Mouse (Mus musculus): ENCODE data around the gene Neu2. TPM values are rescaled to one million over a fixed set of nuclear protein-coding genes. Genes with fewer than 3 reads are reported as not detected.

The Neu2 gene
- polyA plus RNA-seq (2015; fragmentation: Illumina TruSeq; extraction: RNeasy Lipid Tissue Mini Kit (QIAGEN cat#74804); ENCODE audit: insufficient read depth, low replicate concordance): not detected

DNA sequence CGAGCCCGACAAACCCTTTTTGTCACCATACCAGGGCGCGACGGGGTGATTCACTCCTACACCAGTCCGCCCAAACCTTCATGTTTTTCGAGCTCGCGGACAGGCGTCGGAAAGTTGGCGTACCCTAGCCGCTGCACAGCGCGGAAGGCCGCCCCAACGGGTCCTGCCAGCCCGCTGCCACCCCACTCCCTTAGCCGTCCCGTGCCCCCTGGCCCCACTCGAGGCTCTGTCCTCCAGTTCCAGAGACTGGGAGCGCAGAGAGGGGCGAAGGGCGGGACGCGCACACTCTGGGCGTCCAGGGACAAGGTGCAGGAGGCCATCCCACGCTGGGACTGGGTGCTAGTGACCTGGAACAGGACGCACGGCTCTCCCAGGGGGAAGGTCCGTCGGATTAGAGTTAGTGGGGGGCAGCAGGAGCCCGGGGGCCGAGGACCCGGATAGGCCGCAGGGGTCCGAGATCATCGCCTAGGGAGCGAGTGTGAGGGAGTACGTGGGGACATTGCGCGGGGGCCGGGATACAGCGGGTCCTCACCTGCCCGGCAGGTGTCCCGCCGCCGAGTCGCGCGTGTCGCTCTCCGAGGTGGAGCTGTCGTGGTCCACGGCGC is at the start of gene Neu2:
Gene Neu2 (plus strand): TSS at position 329 of the 605 bp plus-strand sequence.

DNA sequence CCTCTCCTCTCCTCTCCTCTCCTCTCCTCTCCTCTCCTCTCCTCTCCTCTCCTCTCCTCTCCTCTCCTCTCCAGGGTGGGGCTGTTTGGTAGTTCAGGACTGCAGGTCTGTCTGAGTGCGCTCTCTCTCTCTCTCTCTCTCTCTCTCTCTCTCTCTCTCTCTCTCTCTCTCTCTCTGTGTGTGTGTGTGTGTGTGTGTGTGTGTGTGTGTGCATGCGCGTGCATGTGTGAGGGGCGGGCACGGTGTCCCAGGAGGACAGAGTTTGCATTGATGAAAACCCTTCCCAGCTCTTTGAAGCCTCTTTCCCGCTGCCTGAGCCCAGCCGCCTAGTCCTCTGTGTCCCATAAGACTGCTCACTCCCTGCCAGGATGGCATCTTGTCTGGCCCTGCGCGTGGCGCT is 39.7 kb upstream of the Neu2 start, which contains the start of gene Snorc:
Gene Snorc (plus strand): TSS at position 301 of the 400 bp plus-strand sequence.

DNA sequence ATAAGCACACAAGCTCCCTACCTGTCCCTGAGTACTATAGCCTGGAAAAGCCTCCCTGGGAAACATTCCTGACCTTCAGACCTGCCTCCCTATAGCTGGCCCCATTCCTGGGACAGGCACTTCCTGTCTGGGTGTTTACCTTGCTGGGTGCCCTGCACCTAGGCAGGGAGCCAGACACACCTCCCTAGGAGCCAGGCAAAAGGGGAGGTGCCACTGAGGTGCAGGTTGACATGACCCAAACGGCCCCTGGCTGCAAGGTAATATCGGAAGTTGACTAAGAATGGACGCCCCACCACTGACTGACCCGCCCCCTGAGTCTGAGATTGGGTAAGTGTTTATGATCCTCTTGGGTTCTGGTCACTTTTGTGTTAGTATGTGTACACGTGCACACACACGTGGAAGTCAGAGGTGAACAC is 64.1 kb downstream of the Neu2 start, which contains the start of gene Ngef:
Gene Ngef (minus strand): TSS at position 71 of the 416 bp plus-strand sequence.

DNA sequence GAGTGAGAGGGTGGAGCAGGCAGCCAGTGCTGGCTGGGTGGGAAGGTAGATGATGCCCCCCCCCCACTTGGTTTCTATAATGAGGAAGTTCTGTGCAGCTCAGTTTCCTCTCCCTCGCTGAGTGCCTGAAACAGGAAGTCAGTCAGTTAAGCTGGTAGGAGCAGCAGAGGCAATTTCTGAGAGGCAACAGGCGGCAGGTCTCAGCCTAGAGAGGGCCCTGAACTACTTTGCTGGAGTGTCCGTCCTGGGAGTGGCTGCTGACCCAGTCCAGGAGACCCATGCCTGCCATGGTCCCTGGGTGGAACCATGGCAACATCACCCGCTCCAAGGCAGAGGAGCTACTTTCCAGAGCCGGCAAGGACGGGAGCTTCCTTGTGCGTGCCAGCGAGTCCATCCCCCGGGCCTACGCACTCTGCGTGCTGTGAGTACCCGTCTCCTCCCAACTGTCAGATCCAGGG is 110.6 kb downstream of the Neu2 start, which contains the start of gene Inpp5d:
Gene Inpp5d (plus strand): TSS at position 102 of the 458 bp plus-strand sequence.

Other genes starting within 250 kb of the Neu2 start
- gene Efhd1, start 245.5 kb upstream of the Neu2 start, polyA plus RNA-seq (2015; fragmentation: Illumina TruSeq; extraction: RNeasy Lipid Tissue Mini Kit (QIAGEN cat#74804); ENCODE audit: insufficient read depth, low replicate concordance): 21.4 TPM
- 70.9 TPM for gene Gigyf2, start 182.9 kb upstream of the Neu2 start, polyA plus RNA-seq (2015; fragmentation: Illumina TruSeq; extraction: RNeasy Lipid Tissue Mini Kit (QIAGEN cat#74804); ENCODE audit: insufficient read depth, low replicate concordance)
- gene Kcnj13, start 115.2 kb upstream of the Neu2 start, polyA plus RNA-seq (2015; fragmentation: Illumina TruSeq; extraction: RNeasy Lipid Tissue Mini Kit (QIAGEN cat#74804); ENCODE audit: insufficient read depth, low replicate concordance): not detected
- gene Snorc, start 39.6 kb upstream of the Neu2 start, polyA plus RNA-seq (2015; fragmentation: Illumina TruSeq; extraction: RNeasy Lipid Tissue Mini Kit (QIAGEN cat#74804); ENCODE audit: insufficient read depth, low replicate concordance): not detected
- 0.08 TPM for gene Ngef, start 64.0 kb downstream of the Neu2 start, polyA plus RNA-seq (2015; fragmentation: Illumina TruSeq; extraction: RNeasy Lipid Tissue Mini Kit (QIAGEN cat#74804); ENCODE audit: insufficient read depth, low replicate concordance)
- gene Inpp5d, start 110.4 kb downstream of the Neu2 start, polyA plus RNA-seq (2015; fragmentation: Illumina TruSeq; extraction: RNeasy Lipid Tissue Mini Kit (QIAGEN cat#74804); ENCODE audit: insufficient read depth, low replicate concordance): 125 TPM
- gene Atg16l1, start 246.0 kb downstream of the Neu2 start, polyA plus RNA-seq (2015; fragmentation: Illumina TruSeq; extraction: RNeasy Lipid Tissue Mini Kit (QIAGEN cat#74804); ENCODE audit: insufficient read depth, low replicate concordance): 50.5 TPM

Data from spleen, adult 10 weeks (tissue).